Mouse (Mus musculus): ENCODE measurements around the gene Arl6ip6. TPM values are rescaled to one million over a fixed set of nuclear protein-coding genes. Genes with fewer than 3 reads are reported as not detected.

Gene Arl6ip6
- 10 to 100 TPM; 12.6 to 13.0 TPM for total RNA-seq (2021)
- long read RNA-seq, experiment 1, transcript Arl6ip6-201 (4 exons, 2,548 nt): major isoform, 5 of 7 reads
- long read RNA-seq, experiment 1, partial matches to known transcripts: 0 of 7 reads
- long read RNA-seq, experiment 1, other reads (novel, unspliced or antisense): 1 of 7 reads
- long read RNA-seq, experiment 2, transcript Arl6ip6-201 (4 exons, 2,548 nt): major isoform, 9 of 11 reads
- long read RNA-seq, experiment 2, partial matches to known transcripts: 0 of 11 reads
- long read RNA-seq, experiment 2, other reads (novel, unspliced or antisense): 1 of 11 reads

GRCm38 (mm10) chr2:53191523-53192220, at the start of gene Arl6ip6:
TSS of gene Arl6ip6 (plus strand) at chr2:53191726.
- DNase-seq (ENCODE audit: low spot score): peak; percentile 97

DNA sequence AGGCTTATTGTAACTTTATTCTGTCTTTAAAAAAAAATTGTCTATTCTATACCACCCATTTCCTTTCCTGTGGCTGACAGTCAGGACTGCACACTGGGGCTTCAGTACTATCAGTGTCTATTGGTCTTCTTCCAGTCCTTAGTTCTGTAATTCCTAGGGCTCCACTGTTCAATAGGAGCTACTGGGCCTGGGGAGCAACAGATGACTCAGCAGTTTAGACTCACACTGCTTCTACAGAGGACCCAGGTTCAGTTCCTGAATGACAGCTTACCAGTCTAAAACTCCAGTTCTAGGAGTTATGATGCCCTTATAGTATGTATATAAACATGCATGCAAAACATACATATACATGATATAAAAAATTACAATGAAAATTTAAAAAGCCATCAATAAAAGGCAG, 44.7 kb upstream of the Arl6ip6 start:
- DNase-seq (ENCODE audit: low spot score): no peak

- DNase-seq (ENCODE audit: low spot score): no peak
Observed at GRCm38 (mm10) chr2:53173966-53174365, 17.6 kb upstream of the Arl6ip6 start.

- no peak for DNase-seq (ENCODE audit: low spot score)
Observed at GRCm38 (mm10) chr2:53178966-53179365, 12.6 kb upstream of the Arl6ip6 start.

DNA sequence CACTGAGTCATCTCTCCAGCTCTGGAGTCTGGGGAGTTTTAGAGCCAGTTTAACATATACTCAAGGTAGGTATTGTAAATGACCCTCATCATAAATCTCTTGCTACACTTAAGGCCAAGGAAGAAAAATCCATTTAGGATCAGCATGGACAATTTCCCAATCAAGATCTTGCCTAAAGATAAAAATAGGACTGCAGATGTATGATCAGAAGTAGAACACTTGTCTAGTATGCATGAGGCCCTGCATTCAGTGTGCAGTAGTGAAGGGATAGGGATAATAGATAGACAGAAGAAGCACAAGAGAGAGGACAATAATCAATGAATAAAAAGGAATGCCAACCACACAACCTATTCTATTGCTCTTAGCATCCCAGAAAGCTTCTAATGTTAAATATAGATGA, 11.7 kb upstream of the Arl6ip6 start:
- no peak for DNase-seq (ENCODE audit: low spot score)

- DNase-seq (ENCODE audit: low spot score): no peak
Observed at GRCm38 (mm10) chr2:53189811-53190210, 1.7 kb upstream of the Arl6ip6 start.

DNA sequence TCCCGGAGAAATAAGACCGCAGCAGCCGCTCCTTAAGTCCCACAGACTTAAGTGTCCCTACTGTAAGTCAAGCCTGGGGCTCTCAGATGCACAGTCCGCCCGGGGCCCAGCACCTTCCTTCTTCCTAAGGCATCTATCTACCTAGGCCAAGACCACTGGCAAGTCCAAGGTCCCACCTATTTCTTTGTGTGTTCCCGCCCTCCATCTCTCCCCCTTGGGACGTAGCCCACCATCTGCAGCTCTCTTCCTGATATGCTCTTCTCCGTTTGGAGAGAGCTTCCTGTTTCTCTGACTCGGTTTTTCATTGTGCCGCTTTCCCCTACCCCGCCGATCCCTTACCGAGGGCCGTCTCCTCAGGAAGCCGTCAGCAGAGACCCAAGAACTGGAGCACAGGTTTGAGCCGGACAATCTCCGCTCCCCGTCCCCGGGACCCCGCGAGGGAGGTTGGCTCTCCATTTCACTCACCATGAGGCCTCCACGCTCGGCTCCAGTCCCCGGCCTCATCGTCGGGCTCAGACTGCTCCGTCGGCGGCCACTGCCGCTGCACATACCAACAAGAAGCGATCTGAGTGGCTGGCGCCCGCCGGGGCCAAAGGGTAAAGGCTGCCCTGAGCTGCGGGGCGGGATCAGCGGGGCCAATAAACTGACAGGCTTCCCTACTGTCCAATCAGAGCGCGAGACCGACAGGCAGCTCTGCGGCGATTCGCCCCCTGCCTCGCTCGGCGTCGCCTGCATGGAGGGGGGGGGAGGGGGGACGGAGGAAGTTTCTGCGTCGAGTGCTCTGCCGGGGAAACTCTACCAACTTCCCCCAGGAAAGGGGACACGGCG, 628 bp upstream of the Arl6ip6 start, which contains the start of gene Prpf40a:
Prpf40a (minus strand) TSS at position 601 of the 828 bp plus-strand sequence.
- DNase-seq (ENCODE audit: low spot score): peak; percentile 100

DNA sequence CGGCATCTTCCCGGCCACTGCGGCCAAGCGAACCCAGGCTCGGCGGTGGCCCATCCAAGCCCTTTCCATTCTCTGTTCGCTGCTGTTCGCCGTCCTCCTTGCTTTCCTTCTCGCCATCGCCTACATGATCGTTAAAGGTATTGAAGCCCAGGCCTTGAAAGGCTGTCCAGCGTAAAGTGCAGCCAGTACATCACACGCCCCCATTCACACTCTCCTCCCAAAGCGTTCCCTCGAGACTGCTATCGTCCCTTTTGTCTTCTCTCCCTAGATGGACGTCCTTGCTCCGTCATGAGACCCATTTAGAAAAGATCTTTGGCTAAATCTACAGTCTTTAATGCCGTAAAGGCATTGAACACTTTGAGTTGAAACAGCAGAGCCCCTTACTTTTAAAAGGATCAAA, 860 bp downstream of the Arl6ip6 start:
- DNase-seq (ENCODE audit: low spot score): no peak

GRCm38 (mm10) chr2:53196431-53196830, 4.9 kb downstream of the Arl6ip6 start:
- no peak for DNase-seq (ENCODE audit: low spot score)

DNA sequence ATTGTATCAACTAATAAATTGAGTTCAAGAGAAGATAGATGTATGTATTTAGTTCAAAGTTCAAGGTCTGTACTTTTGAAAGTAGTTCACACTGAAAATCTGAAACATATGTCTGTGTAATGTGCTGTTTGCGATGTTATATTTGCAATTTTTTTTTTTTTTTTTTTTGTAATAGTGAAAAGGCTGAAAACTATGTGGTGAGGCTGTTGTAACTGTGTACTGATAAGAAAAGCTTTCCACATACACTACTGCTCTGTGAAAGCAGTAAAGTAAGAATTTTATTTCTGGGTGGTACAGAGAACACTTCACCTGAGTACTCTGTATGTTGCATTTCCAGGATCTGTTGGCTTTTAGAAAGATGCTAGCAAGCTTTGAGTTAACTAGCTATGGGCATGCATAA, 7.7 kb downstream of the Arl6ip6 start:
- no peak for DNase-seq (ENCODE audit: low spot score)

GRCm38 (mm10) chr2:53200164-53200885, 8.8 kb downstream of the Arl6ip6 start:
- DNase-seq (ENCODE audit: low spot score): no peak

- no peak for DNase-seq (ENCODE audit: low spot score)
Observed at GRCm38 (mm10) chr2:53204373-53205274, 13.1 kb downstream of the Arl6ip6 start.

DNA sequence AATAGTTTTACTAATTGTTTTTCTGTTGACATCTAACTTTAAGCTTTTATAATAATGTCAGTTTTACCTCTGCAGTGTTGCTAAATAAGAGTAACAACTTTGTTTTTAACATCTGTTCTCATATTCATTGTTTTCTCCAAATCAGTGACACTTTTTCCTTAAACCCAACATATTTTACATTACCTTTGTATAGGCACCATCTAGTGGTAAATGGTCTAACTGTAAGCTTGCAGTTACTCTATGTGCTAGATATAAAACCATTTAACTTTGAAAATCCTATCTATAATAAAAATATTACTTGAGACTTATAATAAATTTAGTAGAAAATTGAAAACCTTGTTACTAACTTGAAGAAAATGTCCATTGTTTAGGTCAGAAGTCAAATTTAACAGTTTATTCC, 15.2 kb downstream of the Arl6ip6 start:
- DNase-seq (ENCODE audit: low spot score): no peak

DNA sequence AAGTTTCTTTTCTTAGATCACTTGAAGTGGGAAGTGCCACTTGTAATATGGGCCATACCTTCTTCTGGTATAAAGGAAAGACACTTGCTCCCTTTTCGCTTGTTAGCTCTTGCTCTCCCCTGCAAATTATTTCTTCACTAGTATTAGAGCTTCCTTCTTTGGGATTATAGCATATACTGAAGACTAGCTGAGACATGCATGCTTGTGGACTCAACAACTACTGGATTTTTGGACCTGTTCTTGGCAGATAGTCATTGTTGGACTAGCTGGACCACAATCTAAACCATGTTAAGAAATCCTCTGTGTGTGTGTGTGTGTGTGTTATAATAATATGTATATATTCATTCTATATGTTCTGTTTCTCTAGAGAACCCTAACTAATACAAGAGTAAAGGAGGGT, 22.0 kb downstream of the Arl6ip6 start:
- DNase-seq (ENCODE audit: low spot score): no peak

GRCm38 (mm10) chr2:53222242-53222641, 30.7 kb downstream of the Arl6ip6 start:
- peak; percentile 19 for DNase-seq (ENCODE audit: low spot score)

DNA sequence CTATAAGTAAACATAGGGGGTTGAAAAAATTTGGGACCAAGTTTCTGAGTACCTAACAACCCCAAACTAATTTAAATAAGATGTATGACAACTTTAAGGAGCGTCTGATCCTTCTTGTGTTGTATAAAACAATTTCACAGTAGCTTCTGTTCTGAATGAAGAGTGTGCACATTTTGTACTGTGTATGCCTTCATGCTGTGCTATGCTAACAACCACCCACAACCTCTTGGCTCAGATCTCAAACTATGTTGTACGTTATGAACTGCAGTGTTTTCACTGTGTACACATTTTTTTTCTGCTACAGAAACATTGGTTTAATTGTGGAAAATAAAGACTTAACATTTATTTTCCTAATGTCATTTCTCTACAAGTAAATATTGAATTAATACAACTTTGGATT, 65.5 kb downstream of the Arl6ip6 start:
- no peak for DNase-seq (ENCODE audit: low spot score)
